Comparison of ENCODE assay signal across 11 mouse cellular contexts in genomic region chr8:121080361-121081090, GRCm38 (mm10). TPM values are rescaled to one million over a fixed set of nuclear protein-coding genes. Genes with fewer than 3 reads are reported as not detected.
DNase-seq lines count a peak whose midpoint lies in the region; ATAC-seq lines count a peak whose summit lies in the region.
"Had no signal": no experiment of that assay in that cellular context is flagged by ENCODE, and none has a peak within 500 bp of the region (broad histone marks: within the 10 kb centered on the region; RNA-seq: fewer than 3 reads in every experiment).

No protein-coding gene starts in this region.

- no peak for ATAC-seq in hindbrain, embryonic 12.5 days (ENCODE audit: low FRiP score)
- ATAC-seq in midbrain, embryonic 12.5 days (ENCODE audit: low FRiP score, low read depth): no peak
- ATAC-seq in midbrain, embryonic 14.5 days (ENCODE audit: low FRiP score, low TSS enrichment): no peak
- no peak for ATAC-seq in erythroid progenitor cell, adult 5-6 weeks (replicated peaks; ENCODE audit: low FRiP score, poor library complexity, severe bottlenecking)
- ATAC-seq: forebrain, postnatal 0 days had no signal

- no peak overlapping the region for H3K4me2 ChIP-seq in hindbrain, embryonic 12.5 days (replicated peaks)
- H3K4me2 ChIP-seq in midbrain, embryonic 12.5 days (replicated peaks): no peak overlapping the region
- no peak overlapping the region for H3K4me2 ChIP-seq in midbrain, embryonic 14.5 days (ENCODE audit: low read length)

- no peak overlapping the region for H3K4me3 ChIP-seq in hindbrain, embryonic 10.5 days
- H3K4me3 ChIP-seq in hindbrain, embryonic 12.5 days: no peak overlapping the region
- 0 out of 2 replicates have a peak overlapping the region, but pooled peaks have one; percentile 3 for H3K4me3 ChIP-seq in midbrain, embryonic 12.5 days
- no peak overlapping the region for H3K4me3 ChIP-seq in midbrain, embryonic 14.5 days (replicated peaks; ENCODE audit: low read depth, low read length)
- peak overlapping the region; percentile 21 for H3K4me3 ChIP-seq in limb, embryonic 10.5 days

- peak; percentile 46 for DNase-seq in hindbrain, embryonic 10.5 days (ENCODE audit: low spot score)
- DNase-seq in midbrain, embryonic 14.5 days: no peak
- DNase-seq in limb, embryonic 10.5 days (ENCODE audit: low spot score): peak; percentile 67
- no peak for DNase-seq in urinary bladder, adult 2 months (ENCODE audit: low spot score)
- DNase-seq: cerebellum, postnatal 36 days; forebrain, postnatal 0 days; right cerebral cortex, adult 18-20 months had no signal

- H3K27me3 ChIP-seq in hindbrain, embryonic 10.5 days (ENCODE audit: insufficient read depth, poor library complexity, severe bottlenecking): peaks cover 100% of the 10 kb centered on the region
- H3K27me3 ChIP-seq in hindbrain, embryonic 12.5 days: peaks cover 99% of the 10 kb centered on the region
- peaks cover 100% of the 10 kb centered on the region for H3K27me3 ChIP-seq in midbrain, embryonic 12.5 days
- H3K27me3 ChIP-seq in midbrain, embryonic 14.5 days (ENCODE audit: control insufficient read depth, insufficient read depth, low read length): peaks cover 98% of the 10 kb centered on the region
- peaks cover 100% of the 10 kb centered on the region for H3K27me3 ChIP-seq in limb, embryonic 10.5 days (ENCODE audit: low read depth, poor library complexity, severe bottlenecking)

- no peak overlapping the region for H3K9ac ChIP-seq in hindbrain, embryonic 12.5 days
- H3K9ac ChIP-seq in midbrain, embryonic 12.5 days (replicated peaks): no peak overlapping the region
- no peak overlapping the region for H3K9ac ChIP-seq in midbrain, embryonic 14.5 days (replicated peaks; ENCODE audit: low read length)
- H3K9ac ChIP-seq: forebrain, postnatal 0 days had no signal

- WGBS in hindbrain, embryonic 10.5 days: under 1% methylated on average over 49 of the region's 49 CpGs
- under 1% methylated on average over 49 of the region's 49 CpGs for WGBS in hindbrain, embryonic 12.5 days
- under 1% methylated on average over 49 of the region's 49 CpGs for WGBS in midbrain, embryonic 12.5 days
- WGBS in midbrain, embryonic 14.5 days: under 1% methylated on average over 49 of the region's 49 CpGs
- under 1% methylated on average over 49 of the region's 49 CpGs for WGBS in limb, embryonic 10.5 days

- peaks cover 44% of the 10 kb centered on the region for H3K4me1 ChIP-seq in hindbrain, embryonic 10.5 days (replicated peaks)
- peaks cover 27% of the 10 kb centered on the region for H3K4me1 ChIP-seq in hindbrain, embryonic 12.5 days
- peaks cover 28% of the 10 kb centered on the region for H3K4me1 ChIP-seq in midbrain, embryonic 12.5 days
- peaks cover 9% of the 10 kb centered on the region; the same call in 1 of the 2 replicates for H3K4me1 ChIP-seq in midbrain, embryonic 14.5 days (ENCODE audit: control insufficient read depth, insufficient read depth, low read length)
- peaks cover 53% of the 10 kb centered on the region for H3K4me1 ChIP-seq in limb, embryonic 10.5 days

- H3K36me3 ChIP-seq in hindbrain, embryonic 10.5 days: no peaks in the 10 kb centered on the region
- H3K36me3 ChIP-seq in hindbrain, embryonic 12.5 days: no peaks in the 10 kb centered on the region
- H3K36me3 ChIP-seq in midbrain, embryonic 12.5 days: no peaks in the 10 kb centered on the region
- H3K36me3 ChIP-seq in midbrain, embryonic 14.5 days (ENCODE audit: control insufficient read depth, insufficient read depth, low read length): no peaks in the 10 kb centered on the region
- no peaks in the 10 kb centered on the region for H3K36me3 ChIP-seq in limb, embryonic 10.5 days

- H3K27ac ChIP-seq in hindbrain, embryonic 10.5 days: no peak overlapping the region
- no peak overlapping the region for H3K27ac ChIP-seq in hindbrain, embryonic 12.5 days
- H3K27ac ChIP-seq in midbrain, embryonic 12.5 days (replicated peaks): no peak overlapping the region
- H3K27ac ChIP-seq in midbrain, embryonic 14.5 days (replicated peaks; ENCODE audit: low read depth, low read length): no peak overlapping the region
- no peak overlapping the region for H3K27ac ChIP-seq in limb, embryonic 10.5 days
- H3K27ac ChIP-seq: macrophage had no signal

- H3K9me3 ChIP-seq in hindbrain, embryonic 10.5 days: no peaks in the 10 kb centered on the region
- peaks cover 3% of the 10 kb centered on the region; the same call in 1 of the 2 replicates for H3K9me3 ChIP-seq in hindbrain, embryonic 12.5 days (replicated peaks)
- H3K9me3 ChIP-seq in midbrain, embryonic 12.5 days: no peaks in the 10 kb centered on the region
- H3K9me3 ChIP-seq in midbrain, embryonic 14.5 days (ENCODE audit: control insufficient read depth, low read length): no peaks in the 10 kb centered on the region
- no peaks in the 10 kb centered on the region for H3K9me3 ChIP-seq in limb, embryonic 10.5 days (replicated peaks)

RNA-seq across cellular contexts. Expression of gene Foxf1, which starts 3.7 kb away (rescaled TPM):
- 3.9 and 4.9 TPM in 2 replicates for polyA plus RNA-seq in hindbrain, embryonic 10.5 days (2016; fragmentation: Nextera tagmentation; extraction: Ambion mirVana)
- 2.0 and 3.2 TPM in 2 replicates for polyA plus RNA-seq in hindbrain, embryonic 12.5 days (2016; fragmentation: Nextera tagmentation; extraction: Ambion mirVana)
- 0.24 and 0.33 TPM in 2 replicates for polyA plus RNA-seq in midbrain, embryonic 12.5 days (2016; fragmentation: Nextera tagmentation; extraction: Ambion mirVana)
- polyA plus RNA-seq in midbrain, embryonic 14.5 days (2014; fragmentation: Nextera tagmentation; extraction: Ambion mirVana): 0.12 and 0.97 TPM in 2 replicates
- 0.48 and 4.4 TPM in 2 replicates for polyA plus RNA-seq in limb, embryonic 10.5 days (2016; fragmentation: Nextera tagmentation; extraction: Ambion mirVana)
- polyA plus RNA-seq in urinary bladder, adult 2 months (2012; rRNA removed): 104 and 117 TPM in 2 replicates
- not detected in 2 replicates for total RNA-seq in erythroid progenitor cell, adult 5-6 weeks (2015; ENCODE audit: low replicate concordance)
- total RNA-seq in erythroid progenitor cell, adult 5-6 weeks (2017; ENCODE audit: low replicate concordance): not detected in 2 replicates

RNA-seq across cellular contexts. Expression of gene Mthfsd, which starts 27.7 kb away (rescaled TPM):
- polyA plus RNA-seq in hindbrain, embryonic 10.5 days (2016; fragmentation: Nextera tagmentation; extraction: Ambion mirVana): 60.5 and 68.2 TPM in 2 replicates
- polyA plus RNA-seq in hindbrain, embryonic 12.5 days (2016; fragmentation: Nextera tagmentation; extraction: Ambion mirVana): 60.0 and 69.3 TPM in 2 replicates
- 59.6 and 61.4 TPM in 2 replicates for polyA plus RNA-seq in midbrain, embryonic 12.5 days (2016; fragmentation: Nextera tagmentation; extraction: Ambion mirVana)
- polyA plus RNA-seq in midbrain, embryonic 14.5 days (2014; fragmentation: Nextera tagmentation; extraction: Ambion mirVana): 50.2 and 52.5 TPM in 2 replicates
- 58.5 and 67.6 TPM in 2 replicates for polyA plus RNA-seq in limb, embryonic 10.5 days (2016; fragmentation: Nextera tagmentation; extraction: Ambion mirVana)
- 95.5 and 139 TPM in 2 replicates for polyA plus RNA-seq in urinary bladder, adult 2 months (2012; rRNA removed)
- 2.9 and 6.7 TPM in 2 replicates for total RNA-seq in erythroid progenitor cell, adult 5-6 weeks (2015; ENCODE audit: low replicate concordance)
- total RNA-seq in erythroid progenitor cell, adult 5-6 weeks (2017; ENCODE audit: low replicate concordance): 6.4 TPM in 2 replicates

RNA-seq across cellular contexts. Expression of gene Foxc2, which starts 35.4 kb away (rescaled TPM):
- 7.0 and 13.7 TPM in 2 replicates for polyA plus RNA-seq in hindbrain, embryonic 10.5 days (2016; fragmentation: Nextera tagmentation; extraction: Ambion mirVana)
- 22.7 and 25.4 TPM in 2 replicates for polyA plus RNA-seq in hindbrain, embryonic 12.5 days (2016; fragmentation: Nextera tagmentation; extraction: Ambion mirVana)
- polyA plus RNA-seq in midbrain, embryonic 12.5 days (2016; fragmentation: Nextera tagmentation; extraction: Ambion mirVana): 6.8 and 17.4 TPM in 2 replicates
- 1.5 TPM in 1 of 2 replicates, not detected in the other for polyA plus RNA-seq in midbrain, embryonic 14.5 days (2014; fragmentation: Nextera tagmentation; extraction: Ambion mirVana)
- polyA plus RNA-seq in limb, embryonic 10.5 days (2016; fragmentation: Nextera tagmentation; extraction: Ambion mirVana): 2.3 and 3.3 TPM in 2 replicates
- 0.47 and 1.0 TPM in 2 replicates for polyA plus RNA-seq in urinary bladder, adult 2 months (2012; rRNA removed)
- not detected in 2 replicates for total RNA-seq in erythroid progenitor cell, adult 5-6 weeks (2015; ENCODE audit: low replicate concordance)
- not detected in 2 replicates for total RNA-seq in erythroid progenitor cell, adult 5-6 weeks (2017; ENCODE audit: low replicate concordance)
- polyA plus RNA-seq: macrophage had no signal

RNA-seq across cellular contexts. Expression of gene Foxl1, which starts 47.2 kb away (rescaled TPM):
- polyA plus RNA-seq in hindbrain, embryonic 10.5 days (2016; fragmentation: Nextera tagmentation; extraction: Ambion mirVana): 1.6 and 3.5 TPM in 2 replicates
- polyA plus RNA-seq in hindbrain, embryonic 12.5 days (2016; fragmentation: Nextera tagmentation; extraction: Ambion mirVana): 1.8 and 2.2 TPM in 2 replicates
- 0.46 and 1.3 TPM in 2 replicates for polyA plus RNA-seq in midbrain, embryonic 12.5 days (2016; fragmentation: Nextera tagmentation; extraction: Ambion mirVana)
- not detected in 2 replicates for polyA plus RNA-seq in midbrain, embryonic 14.5 days (2014; fragmentation: Nextera tagmentation; extraction: Ambion mirVana)
- 0.13 and 0.15 TPM in 2 replicates for polyA plus RNA-seq in limb, embryonic 10.5 days (2016; fragmentation: Nextera tagmentation; extraction: Ambion mirVana)
- polyA plus RNA-seq in urinary bladder, adult 2 months (2012; rRNA removed): 3.4 and 5.0 TPM in 2 replicates
- not detected in 2 replicates for total RNA-seq in erythroid progenitor cell, adult 5-6 weeks (2015; ENCODE audit: low replicate concordance)
- not detected in 2 replicates for total RNA-seq in erythroid progenitor cell, adult 5-6 weeks (2017; ENCODE audit: low replicate concordance)
- polyA plus RNA-seq: forebrain, postnatal 0 days; macrophage had no signal

Comparison
In these comparisons a context has a peak if more than half of its experiments do, and no peak if none do; other contexts are left out.
1. H3K4me3 ChIP-seq: peak in midbrain, embryonic 12.5 days (single experiment) and limb, embryonic 10.5 days (single experiment); none in hindbrain, embryonic 10.5 days (single experiment), hindbrain, embryonic 12.5 days (single experiment) and midbrain, embryonic 14.5 days (single experiment).
2. DNase-seq: peak in hindbrain, embryonic 10.5 days (single experiment) and limb, embryonic 10.5 days (single experiment); none in midbrain, embryonic 14.5 days (single experiment) and urinary bladder, adult 2 months (single experiment).
3. RNA of gene Foxf1, which starts 3.7 kb away (polyA plus RNA-seq): 104 to 117 TPM in urinary bladder, adult 2 months; 3.9 to 4.9 TPM in hindbrain, embryonic 10.5 days, 2.0 to 3.2 TPM in hindbrain, embryonic 12.5 days, 0.12 to 0.97 TPM in midbrain, embryonic 14.5 days, 0.48 to 4.4 TPM in limb, embryonic 10.5 days and 0.24 to 0.33 TPM in midbrain, embryonic 12.5 days; every median in the first group is over 10 times any median in the second.